Mouse (Mus musculus) embryo, embryonic 10 days (tissue): ENCODE data around the gene Crhr1.
A peak's percentile ranks its signal among the peaks of the same experiment; 100 is the strongest.

Experiments used
- DNase-seq: peaks from one replicate; pipeline ENCODE4 v3.0.0-alpha.2; 2015; ENCODE audit warnings: low spot score

Gene Crhr1

GRCm38 (mm10) chr11:104132580-104133441 lies at the start of gene Crhr1:
TSS of gene Crhr1 (plus strand) at chr11:104132855.
- peak; percentile 65 for DNase-seq

GRCm38 (mm10) chr11:104083248-104083647 lies 49.4 kb upstream of the Crhr1 start:
- no peak for DNase-seq

- no peak for DNase-seq
Measured at GRCm38 (mm10) chr11:104083716-104084115, 48.9 kb upstream of the Crhr1 start.

GRCm38 (mm10) chr11:104088519-104088918 lies 44.1 kb upstream of the Crhr1 start:
- no peak for DNase-seq

GRCm38 (mm10) chr11:104090769-104091168 lies 41.9 kb upstream of the Crhr1 start:
- DNase-seq, result no peak

- DNase-seq, result no peak
Measured at GRCm38 (mm10) chr11:104095151-104095550, 37.5 kb upstream of the Crhr1 start.

- DNase-seq, result no peak
Measured at GRCm38 (mm10) chr11:104096536-104096935, 36.1 kb upstream of the Crhr1 start.

- DNase-seq, result no peak
Measured at GRCm38 (mm10) chr11:104099542-104099941, 33.1 kb upstream of the Crhr1 start.

- no peak for DNase-seq
Measured at GRCm38 (mm10) chr11:104102641-104103040, 30.0 kb upstream of the Crhr1 start.

GRCm38 (mm10) chr11:104106329-104106728 lies 26.3 kb upstream of the Crhr1 start:
- DNase-seq, result no peak

- no peak for DNase-seq
Measured at GRCm38 (mm10) chr11:104106969-104107368, 25.7 kb upstream of the Crhr1 start.

GRCm38 (mm10) chr11:104110366-104110765 lies 22.3 kb upstream of the Crhr1 start:
- no peak for DNase-seq

GRCm38 (mm10) chr11:104111851-104112250 lies 20.8 kb upstream of the Crhr1 start:
- DNase-seq, result no peak

GRCm38 (mm10) chr11:104113699-104114098 lies 19.0 kb upstream of the Crhr1 start:
- no peak for DNase-seq

- DNase-seq, result peak; percentile 96
Measured at GRCm38 (mm10) chr11:104114690-104115089, 18.0 kb upstream of the Crhr1 start.

GRCm38 (mm10) chr11:104118356-104118755 lies 14.3 kb upstream of the Crhr1 start:
- DNase-seq, result no peak

GRCm38 (mm10) chr11:104122966-104123365 lies 9.7 kb upstream of the Crhr1 start:
- no peak for DNase-seq

- no peak for DNase-seq
Measured at GRCm38 (mm10) chr11:104123479-104123878, 9.2 kb upstream of the Crhr1 start.

GRCm38 (mm10) chr11:104124582-104124981 lies 8.1 kb upstream of the Crhr1 start:
- no peak for DNase-seq

GRCm38 (mm10) chr11:104129466-104129865 lies 3.2 kb upstream of the Crhr1 start:
- DNase-seq, result no peak

- DNase-seq, result no peak
Measured at GRCm38 (mm10) chr11:104130721-104131647, 1.7 kb upstream of the Crhr1 start.

GRCm38 (mm10) chr11:104131756-104132155 lies 899 bp upstream of the Crhr1 start:
- peak; percentile 59 for DNase-seq
